Mouse (Mus musculus): ENCODE measurements around the gene Hpf1. TPM values are rescaled to one million over a fixed set of nuclear protein-coding genes. Genes with fewer than 3 reads are reported as not detected.

Hpf1 gene
- total and polyA plus RNA-seq, 3 experiments = 73.2 to 83.5 TPM; not detected in 1

- TF ChIP-seq MEF2A (IDR thresholded peaks at IDR 0.05; ENCODE audit: extremely low read depth, insufficient replicate concordance, low read depth, low read length, poor library complexity, severe bottlenecking) (no peak), CTCF (IDR thresholded peaks at IDR 0.05 in 2 of 3, conservative IDR thresholded peaks at IDR 0.05 in 1 of 3; ENCODE audit: control insufficient read depth in 1 of 3, insufficient read depth in 1 of 3, low read depth in 2 of 3, low read length in 3 of 3, poor library complexity in 1 of 3, severe bottlenecking in 1 of 3) (no peak), NELFE (IDR thresholded peaks at IDR 0.05; ENCODE audit: low read depth, low read length) (peak; percentile 53; the same call in 1 of the 2 replicates), MXI1 (IDR thresholded peaks at IDR 0.05; ENCODE audit: low read depth, low read length) (no peak; the same call in none of the 2 replicates), TAL1 (IDR thresholded peaks at IDR 0.05; ENCODE audit: low read length) (peak; percentile 93), E2F4 (IDR thresholded peaks at IDR 0.05; ENCODE audit: borderline replicate concordance, low read depth, low read length) (no peak), EP300 (IDR thresholded peaks at IDR 0.05; ENCODE audit: low read depth in 1 of 2, low read length in 2 of 2) (peak; percentile 85 to 95), ZC3H11A (IDR thresholded peaks at IDR 0.05; ENCODE audit: low read depth, low read length) (no peak), CHD2 (IDR thresholded peaks at IDR 0.05; ENCODE audit: low read length) (no peak), ELF1 (IDR thresholded peaks at IDR 0.05; ENCODE audit: low read depth, low read length) (peak; percentile 64; the same call in 1 of the 2 replicates), JUND (IDR thresholded peaks at IDR 0.05; ENCODE audit: low read depth, low read length) (peak; percentile 76), MAX (IDR thresholded peaks at IDR 0.05; ENCODE audit: low read length) (no peak), HCFC1 (IDR thresholded peaks at IDR 0.05; ENCODE audit: low read depth, low read length) (peak; percentile 61; the same call in 1 of the 2 replicates), MYB (IDR thresholded peaks at IDR 0.05; ENCODE audit: low read depth, low read length) (peak; percentile 78), SIN3A (IDR thresholded peaks at IDR 0.05; ENCODE audit: low read length) (peak; percentile 97), USF2 (IDR thresholded peaks at IDR 0.05; ENCODE audit: borderline replicate concordance in 1 of 2, insufficient read depth in 1 of 2, low read depth in 1 of 2, low read length in 2 of 2) (no peak), POLR2AphosphoS5 (IDR thresholded peaks at IDR 0.05; ENCODE audit: borderline replicate concordance, low read depth, low read length) (no peak; the same call in 1 of the 2 replicates), ZKSCAN1 (IDR thresholded peaks at IDR 0.05; ENCODE audit: low read depth, low read length) (no peak), POLR2AphosphoS2 (IDR thresholded peaks at IDR 0.05; ENCODE audit: low read length) (peak; percentile 75; the same call in 1 of the 2 replicates), ZMIZ1 (IDR thresholded peaks at IDR 0.05; ENCODE audit: low read depth, low read length) (peak; percentile 18; the same call in 1 of the 2 replicates), TBP (IDR thresholded peaks at IDR 0.05; ENCODE audit: low read depth, low read length) (peak; percentile 67; the same call in 1 of the 2 replicates)
Observed at GRCm38 (mm10) chr8:60954281-60955014, 64.2 kb downstream of the Hpf1 start (continued).

GRCm38 (mm10) chr8:60956847-60957246, 66.6 kb downstream of the Hpf1 start:
- Histone ChIP-seq H3K9ac (ENCODE audit: control insufficient read depth, low read depth, low read length, poor library complexity, severe bottlenecking) (peak overlapping the region; percentile 23), H3K9me3 (replicated peaks; ENCODE audit: insufficient read depth, low read length) (no peaks in the 10 kb centered on the region), H3K27ac (ENCODE audit: control insufficient read depth, low read depth, low read length) (peak overlapping the region; percentile 80), H3K4me1 (ENCODE audit: control insufficient read depth in 1 of 2, insufficient read depth in 2 of 2, low read length in 2 of 2) (peaks cover 26 to 33% of the 10 kb centered on the region in 2 experiments), H3K27me3 (ENCODE audit: control insufficient read depth in 1 of 2, insufficient read depth in 2 of 2, low read length in 2 of 2) (no peaks in the 10 kb centered on the region), H3K79me2 (ENCODE audit: control insufficient read depth, insufficient read depth, low read length, poor library complexity) (peaks cover 49% of the 10 kb centered on the region), H3K36me3 (ENCODE audit: control insufficient read depth in 1 of 2, insufficient read depth in 2 of 2, low read length in 2 of 2) (peaks cover 0 to 38% of the 10 kb centered on the region in 2 experiments; a peak in 3 of 4 replicates), H3K4me3 (ENCODE audit: control insufficient read depth in 1 of 2, insufficient read depth in 1 of 2, low read depth in 2 of 2, low read length in 2 of 2) (no peak overlapping the region)
- peak; percentile 73 for DNase-seq (ENCODE audit: low read depth, low spot score)
- no peak; the same call in 1 of the 2 replicates for TF ChIP-seq MEF2A (IDR thresholded peaks at IDR 0.05; ENCODE audit: extremely low read depth, insufficient replicate concordance, low read depth, low read length, poor library complexity, severe bottlenecking)
- TF ChIP-seq GATA1 (IDR thresholded peaks at IDR 0.05; ENCODE audit: low read depth, low read length) = peak; percentile 6; the same call in 1 of the 2 replicates
- TF ChIP-seq EP300 (IDR thresholded peaks at IDR 0.05; ENCODE audit: low read depth in 1 of 2, low read length in 2 of 2) = peak; percentile 50; a peak in 2 of 4 replicates
- no peak for TF ChIP-seq SMC3 (IDR thresholded peaks at IDR 0.05; ENCODE audit: low read depth, low read length)
- no peak; the same call in 1 of the 2 replicates for TF ChIP-seq TAL1 (IDR thresholded peaks at IDR 0.05; ENCODE audit: low read length)
- peak; percentile 60; the same call in 1 of the 2 replicates for TF ChIP-seq ETS1 (IDR thresholded peaks at IDR 0.05; ENCODE audit: low read depth, low read length)
- TF ChIP-seq POLR2AphosphoS5 (IDR thresholded peaks at IDR 0.05; ENCODE audit: borderline replicate concordance, low read depth, low read length) = no peak
- no peak for TF ChIP-seq CHD2 (IDR thresholded peaks at IDR 0.05; ENCODE audit: low read length)
- TF ChIP-seq RCOR1 (IDR thresholded peaks at IDR 0.05; ENCODE audit: low read depth, low read length) = no peak
- no peak for TF ChIP-seq NRF1 (IDR thresholded peaks at IDR 0.05; ENCODE audit: insufficient read depth, low read depth, low read length, poor library complexity, severe bottlenecking)
- no peak for TF ChIP-seq POLR2AphosphoS2 (IDR thresholded peaks at IDR 0.05; ENCODE audit: low read length)
- TF ChIP-seq MAFK (IDR thresholded peaks at IDR 0.05; ENCODE audit: borderline replicate concordance, low read depth, low read length) = no peak
- TF ChIP-seq TCF12 (IDR thresholded peaks at IDR 0.05; ENCODE audit: low read depth, low read length) = 0 out of 2 replicates have a peak, but pooled peaks have one; percentile 18
- TF ChIP-seq JUND (IDR thresholded peaks at IDR 0.05; ENCODE audit: low read depth, low read length) = no peak
- peak; percentile 80 for TF ChIP-seq MXI1 (IDR thresholded peaks at IDR 0.05; ENCODE audit: low read depth, low read length)
- TF ChIP-seq CTCF (IDR thresholded peaks at IDR 0.05 in 2 of 3, conservative IDR thresholded peaks at IDR 0.05 in 1 of 3; ENCODE audit: control insufficient read depth in 1 of 3, insufficient read depth in 1 of 3, low read depth in 2 of 3, low read length in 3 of 3, poor library complexity in 1 of 3, severe bottlenecking in 1 of 3) = no peak
- TF ChIP-seq MYB (IDR thresholded peaks at IDR 0.05; ENCODE audit: low read depth, low read length) = no peak
- TF ChIP-seq USF1 (IDR thresholded peaks at IDR 0.05; ENCODE audit: low read depth, low read length) = no peak
- 0 out of 2 replicates have a peak, but pooled peaks have one; percentile 61 for TF ChIP-seq CHD1 (IDR thresholded peaks at IDR 0.05; ENCODE audit: low read depth, low read length)
